Mouse (Mus musculus): Measurements from ENCODE around the gene Nrxn2.

The Nrxn2 gene

GRCm38 (mm10) chr19:6452672-6453310, 34.3 kb downstream of the Nrxn2 start:
- no peak for DNase-seq

GRCm38 (mm10) chr19:6453349-6453748, 34.8 kb downstream of the Nrxn2 start:
- DNase-seq, result no peak

- DNase-seq, result no peak
Observed at GRCm38 (mm10) chr19:6454041-6454720, 35.6 kb downstream of the Nrxn2 start.

- no peak for DNase-seq
Observed at GRCm38 (mm10) chr19:6459504-6459903, 41.0 kb downstream of the Nrxn2 start.

GRCm38 (mm10) chr19:6462841-6463240, 44.3 kb downstream of the Nrxn2 start:
- DNase-seq, result no peak

- DNase-seq, result no peak
Observed at GRCm38 (mm10) chr19:6464306-6465071, 46.0 kb downstream of the Nrxn2 start.

GRCm38 (mm10) chr19:6465090-6465489, 46.6 kb downstream of the Nrxn2 start:
- DNase-seq, result no peak

GRCm38 (mm10) chr19:6466945-6467344, 48.4 kb downstream of the Nrxn2 start:
- DNase-seq, result no peak

GRCm38 (mm10) chr19:6467374-6467979, 48.9 kb downstream of the Nrxn2 start:
- DNase-seq, result no peak

GRCm38 (mm10) chr19:6471630-6472029, 53.1 kb downstream of the Nrxn2 start:
- DNase-seq, result peak; percentile 32 to 49

GRCm38 (mm10) chr19:6472821-6473220, 54.3 kb downstream of the Nrxn2 start:
- DNase-seq, result peak in 1 of 2 experiments; percentile 34

- no peak for DNase-seq
Observed at GRCm38 (mm10) chr19:6474706-6475105, 56.2 kb downstream of the Nrxn2 start.

GRCm38 (mm10) chr19:6475129-6475528, 56.6 kb downstream of the Nrxn2 start:
- peak; percentile 20 to 54 for DNase-seq

- DNase-seq, result peak in 1 of 2 experiments; percentile 26
Observed at GRCm38 (mm10) chr19:6477007-6477406, 58.5 kb downstream of the Nrxn2 start.

GRCm38 (mm10) chr19:6478566-6478965, 60.0 kb downstream of the Nrxn2 start:
- no peak for DNase-seq

- no peak for DNase-seq
Observed at GRCm38 (mm10) chr19:6482886-6483285, 64.4 kb downstream of the Nrxn2 start.

- DNase-seq, result no peak
Observed at GRCm38 (mm10) chr19:6485059-6485630, 66.6 kb downstream of the Nrxn2 start.

- DNase-seq, result peak; percentile 69 to 80
Observed at GRCm38 (mm10) chr19:6489030-6489429, 70.5 kb downstream of the Nrxn2 start.

GRCm38 (mm10) chr19:6491538-6491937, 73.0 kb downstream of the Nrxn2 start:
- DNase-seq, result no peak

- DNase-seq, result peak; percentile 27 to 33
Observed at GRCm38 (mm10) chr19:6492124-6492523, 73.6 kb downstream of the Nrxn2 start.

GRCm38 (mm10) chr19:6493219-6493618, 74.7 kb downstream of the Nrxn2 start:
- no peak for DNase-seq

- no peak for DNase-seq
Observed at GRCm38 (mm10) chr19:6494032-6494431, 75.5 kb downstream of the Nrxn2 start.

Data from lung, adult 18-20 months (tissue).